10 mouse cellular contexts compared by ENCODE assay signal in the genomic region with DNA sequence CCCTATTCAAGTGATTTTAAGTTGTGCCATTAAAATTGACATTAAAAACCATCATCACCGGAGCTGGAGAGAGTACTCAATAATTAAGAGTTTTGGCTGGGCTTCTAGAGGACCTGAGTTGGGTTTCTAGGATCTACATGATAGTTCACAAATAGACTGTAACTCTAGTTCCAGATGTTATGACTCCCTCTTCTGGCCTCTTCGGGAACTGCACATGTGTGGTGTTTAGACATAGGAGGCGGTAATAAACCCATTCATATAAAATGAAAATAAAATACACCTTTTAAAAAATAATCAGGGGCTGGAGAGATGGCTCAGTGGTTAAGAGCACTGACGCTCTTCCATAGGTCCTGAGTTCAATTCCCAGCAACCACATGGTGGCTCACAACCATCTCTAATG.
DNase-seq lines count a peak whose midpoint lies in the region.
"Had no signal": no experiment of that assay in that cellular context is flagged by ENCODE, and none has a peak within 500 bp of the region (broad histone marks: within the 10 kb centered on the region; RNA-seq: fewer than 3 reads in every experiment).

No protein-coding gene starts in this region.

- peak; percentile 5 to 20 for DNase-seq in cerebellum, postnatal 14 days
- no peak for DNase-seq in cerebellum, adult 9-10 months
- peak; percentile 36 for DNase-seq in kidney, postnatal 10 days
- DNase-seq in kidney, postnatal 14 days = no peak
- peak; percentile 22 for DNase-seq in right cerebral cortex, postnatal 4 days
- no peak for DNase-seq in right cerebral cortex, postnatal 36 days (ENCODE audit: low spot score in 2 of 2)
- DNase-seq in testis, postnatal 10 days (ENCODE audit: low spot score) = peak; percentile 54
- DNase-seq in yolk sac, embryonic 10.5 days (ENCODE audit: low spot score) = no peak
- DNase-seq: liver; lung, adult 2 months had no signal

Comparison
In these comparisons a context has a peak if more than half of its experiments do, and no peak if none do; other contexts are left out.
1. DNase-seq: peak in cerebellum, postnatal 14 days (2 of 2), kidney, postnatal 10 days (single experiment), right cerebral cortex, postnatal 4 days (single experiment) and testis, postnatal 10 days (single experiment); none in cerebellum, adult 9-10 months (single experiment), kidney, postnatal 14 days (single experiment), right cerebral cortex, postnatal 36 days (0 of 2) and yolk sac, embryonic 10.5 days (single experiment).